Mouse (Mus musculus) embryo, embryonic 9.5 days (tissue): ENCODE measurements around the gene Rab3a.
A peak's percentile ranks its signal among the peaks of the same experiment; 100 is the strongest.

Source experiments
- DNase-seq: peaks from one replicate; pipeline ENCODE4 v3.0.0-alpha.2; 2017; ENCODE audit errors: extremely low spot score

The Rab3a gene

DNA sequence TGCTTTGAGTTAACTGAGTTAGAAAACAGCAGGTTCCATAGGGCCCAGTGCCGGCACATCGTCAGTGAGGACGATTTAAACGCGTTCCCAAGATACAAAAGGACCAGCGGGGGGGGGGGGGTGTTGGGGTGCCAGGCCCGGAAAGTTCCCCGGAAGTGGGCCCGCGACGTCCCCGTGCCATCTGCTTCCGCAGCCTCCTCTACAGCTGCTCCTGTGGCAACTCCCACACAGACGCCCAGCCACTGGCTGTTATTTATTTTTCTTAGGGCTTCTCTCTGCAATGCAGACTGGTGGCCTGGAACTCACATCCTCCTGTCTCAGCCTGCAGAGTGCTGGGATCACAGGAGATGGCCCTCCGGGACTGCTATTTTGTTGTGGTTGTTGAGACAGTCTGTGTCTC, 46.7 kb downstream of the Rab3a start:
- DNase-seq, result no peak

DNA sequence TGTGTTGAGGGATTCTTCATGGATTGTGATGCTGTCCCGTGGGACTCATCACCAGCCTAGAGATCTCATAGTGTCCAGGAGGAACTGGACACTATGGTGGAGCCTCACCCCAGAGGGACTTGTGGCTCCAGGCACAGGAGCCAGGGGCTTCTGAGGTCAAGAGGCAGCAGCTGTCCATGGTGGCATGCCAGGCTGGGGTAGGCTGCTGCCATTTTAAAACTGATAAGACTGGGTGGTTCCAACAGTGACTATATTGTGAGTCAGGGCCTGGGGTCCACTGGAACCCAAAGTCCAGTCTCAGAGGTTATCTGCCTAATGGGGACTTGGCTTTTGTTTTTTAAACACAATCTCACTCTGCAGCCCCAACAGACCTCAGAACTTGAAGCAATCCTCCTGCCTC, 47.4 kb downstream of the Rab3a start:
- DNase-seq, result no peak

- no peak for DNase-seq
These were observed 48.5 kb downstream of the Rab3a start for GRCm38 (mm10) chr8:70802786-70803510.

DNA sequence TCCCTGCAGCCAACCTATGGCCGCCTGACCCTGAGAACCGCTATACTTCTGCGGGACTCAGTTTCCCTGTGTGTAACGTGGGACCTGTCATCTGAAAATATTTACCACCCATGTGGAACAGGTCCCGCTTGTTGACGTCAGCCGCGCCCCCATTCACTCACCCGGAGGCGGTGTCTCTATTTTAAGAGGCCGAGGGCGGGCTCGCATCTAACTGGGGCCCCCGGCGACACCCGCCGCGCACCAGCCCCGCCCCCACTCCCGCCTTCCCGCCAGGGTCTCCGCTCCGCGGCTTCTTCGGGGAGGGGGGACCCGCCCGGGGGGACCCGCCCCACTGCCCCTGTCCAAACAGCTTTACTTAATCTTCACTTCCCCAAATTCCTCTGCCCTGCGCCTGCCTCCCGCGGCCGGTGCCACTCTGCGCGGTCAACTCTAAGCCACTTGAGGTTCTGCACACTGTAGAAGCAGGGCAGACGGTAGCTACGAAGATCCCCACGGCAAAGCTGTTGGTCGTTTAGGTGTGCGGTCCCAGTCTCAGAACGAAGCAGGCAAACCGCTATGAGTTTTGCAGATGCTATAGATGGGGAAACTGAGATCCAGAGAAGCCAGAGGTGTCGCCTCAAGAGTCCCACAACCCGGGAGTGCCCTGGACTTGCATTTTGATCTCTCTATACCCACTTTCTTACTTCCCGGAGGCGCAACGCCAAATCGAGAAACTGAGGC, 49.4 kb downstream of the Rab3a start:
- DNase-seq, result no peak

DNA sequence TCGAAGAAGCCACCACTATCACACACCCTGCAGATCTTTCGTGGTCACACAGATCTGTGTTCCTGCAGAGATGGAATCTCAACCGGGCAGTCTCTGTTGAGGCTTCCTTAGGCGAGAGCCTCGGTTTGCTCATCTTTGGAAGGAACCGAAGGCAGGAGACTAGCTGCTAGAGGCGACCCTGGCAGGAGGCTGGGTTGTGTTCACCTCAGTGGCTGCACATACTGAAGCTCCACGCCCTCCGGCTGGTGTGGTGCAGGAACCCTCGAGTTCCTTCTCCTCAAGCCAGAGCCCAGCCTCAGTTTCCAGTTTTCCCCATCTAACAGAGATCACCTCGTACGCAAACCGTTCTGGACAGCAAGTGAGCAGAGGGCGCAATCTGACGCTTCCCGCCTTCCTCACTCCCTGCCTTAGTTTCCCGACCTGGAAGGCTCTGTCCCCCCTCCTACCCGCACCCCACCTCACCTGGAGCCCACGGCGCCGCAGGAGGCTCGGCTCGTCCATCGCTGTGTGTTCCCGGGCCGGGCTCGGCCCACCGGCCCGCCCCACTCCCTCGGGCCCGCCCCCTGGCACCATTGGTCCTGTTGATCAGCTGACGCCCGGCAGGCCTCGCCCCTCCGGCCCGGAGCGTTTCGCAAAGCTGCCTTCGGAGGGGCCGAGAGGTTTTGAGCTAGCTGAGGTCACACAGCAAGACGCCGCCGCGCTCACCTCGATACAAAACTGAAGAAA, 50.2 kb downstream of the Rab3a start, which contains the start of gene Mast3:
Gene Mast3 (minus strand): TSS at position 574 of the 726 bp plus-strand sequence.
- DNase-seq, result peak; percentile 84

- DNase-seq, result no peak
These were observed 52.1 kb downstream of the Rab3a start for GRCm38 (mm10) chr8:70806541-70806940.

- no peak for DNase-seq
These were observed 52.8 kb downstream of the Rab3a start for GRCm38 (mm10) chr8:70807304-70807703.

DNA sequence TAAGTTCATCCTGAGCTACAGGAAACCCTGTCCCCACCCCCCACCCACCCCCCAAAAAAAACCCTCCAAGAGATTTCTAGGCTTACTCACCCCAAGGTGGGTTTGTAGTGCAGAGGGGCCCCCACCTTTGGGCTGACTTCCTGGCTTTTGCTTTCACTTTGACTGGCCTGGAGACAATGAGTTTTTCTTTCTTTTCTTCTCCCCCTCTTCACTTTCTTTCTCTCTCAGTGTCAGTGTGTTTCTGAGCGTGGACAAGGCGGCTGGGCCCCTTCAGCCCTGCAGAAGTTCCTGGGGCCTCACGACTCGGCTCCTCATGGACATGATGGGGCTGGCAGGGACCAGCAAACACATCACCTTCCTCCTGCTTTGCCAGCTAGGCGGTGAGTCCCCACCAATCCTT, 53.8 kb downstream of the Rab3a start, which contains the start of gene Il12rb1:
Gene Il12rb1 (plus strand): TSS at position 211 of the 400 bp plus-strand sequence.
- no peak for DNase-seq
